Mouse (Mus musculus) liver, postnatal 0 days (tissue): ENCODE measurements around the gene Ccdc61.

Source experiments
- CTCF ChIP-seq: sonication (generic); IDR thresholded peaks from 2 replicates; pipeline ENCODE4 v1.5.1; 2016; ENCODE audit warnings: antibody characterized with exemption, low read depth
- EP300 ChIP-seq: IDR thresholded peaks from 2 replicates; pipeline ENCODE4 v1.6.1; 2016; ENCODE audit warnings: antibody characterized with exemption, low read depth, mild to moderate bottlenecking

DNA sequence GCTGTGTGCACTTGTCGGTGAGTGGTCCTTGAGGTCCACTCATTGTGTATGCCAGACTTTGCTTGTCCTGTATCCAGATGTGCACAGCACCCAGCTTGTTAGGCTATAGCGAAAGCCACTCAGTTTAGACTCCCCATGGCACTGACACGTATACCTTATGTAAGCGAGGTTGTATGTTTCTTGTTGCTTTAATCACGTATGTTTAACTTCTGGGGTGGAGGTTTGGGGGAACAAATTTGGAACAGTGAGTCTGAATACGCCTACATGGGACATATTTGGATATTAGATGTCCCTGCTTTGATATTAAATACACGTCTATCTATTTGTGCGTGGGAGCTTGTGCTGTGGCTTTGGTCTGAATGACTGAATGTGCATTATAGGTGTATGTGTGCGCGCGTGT lies 13.1 kb upstream of the Ccdc61 start:
- TF ChIP-seq CTCF (no peak), EP300 (no peak)
